Mouse (Mus musculus): ENCODE data around the gene Scn4a. TPM values are rescaled to one million over a fixed set of nuclear protein-coding genes. Genes with fewer than 3 reads are reported as not detected.
A peak's percentile ranks its signal among the peaks of the same experiment; 100 is the strongest.
"Not testable (repeated sequence)": the region's sequence is repeated elsewhere in the genome, so short reads cannot be mapped to it uniquely, and the experiment has no call there.

Scn4a gene
- not detected in 2 replicates for polyA plus RNA-seq (2012; ENCODE audit: insufficient read depth, insufficient read length, low replicate concordance, missing spikeins)

DNA sequence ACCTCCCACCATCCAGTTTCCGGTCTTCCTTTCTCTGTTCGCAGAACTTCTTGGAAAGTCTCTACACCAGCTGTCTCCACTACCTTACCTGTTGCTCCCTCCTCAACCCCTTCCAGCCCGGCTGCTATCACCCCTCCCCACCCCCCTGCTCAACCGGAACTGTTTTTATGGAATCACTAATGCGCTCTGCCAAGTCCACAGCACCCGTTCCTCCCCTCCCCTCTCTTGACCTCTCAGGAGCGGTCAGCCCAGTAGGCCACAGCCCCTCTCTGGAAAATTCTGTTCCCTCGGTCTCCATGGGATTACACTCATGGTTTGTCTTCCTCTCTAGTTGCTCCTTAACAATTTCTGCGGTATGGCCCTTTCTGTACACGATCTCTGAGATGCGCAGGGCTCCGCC lies at the start of gene Scn4a:
Scn4a (minus strand) TSS at position 101 of the 400 bp plus-strand sequence.
- no peak within 1 kb of the TSS for H3K27ac ChIP-seq (ENCODE audit: insufficient read depth, low read depth, low read length)
- WGBS = 88% methylated on average over 12 of the region's 12 CpGs
- no peak within 1 kb of the TSS for H3K4me3 ChIP-seq (ENCODE audit: insufficient read depth, low read depth, low read length)
- H3K4me1 ChIP-seq (ENCODE audit: control insufficient read depth, insufficient read depth, low read length) = no peaks in the 10 kb centered on the region
- TF ChIP-seq CTCF (IDR thresholded peaks at IDR 0.05; ENCODE audit: insufficient read depth, low read depth, low read length) (no peak), POLR2A (IDR thresholded peaks at IDR 0.05; ENCODE audit: insufficient read depth, low read depth, low read length) (no peak)

GRCm38 (mm10) chr11:106398481-106398880 lies 45.4 kb upstream of the Scn4a start:
- WGBS = 91% methylated on average over 8 of the region's 8 CpGs
- TF ChIP-seq POLR2A (IDR thresholded peaks at IDR 0.05; ENCODE audit: insufficient read depth, low read depth, low read length) = no peak
- TF ChIP-seq CTCF (IDR thresholded peaks at IDR 0.05; ENCODE audit: insufficient read depth, low read depth, low read length) = no peak
- no peak overlapping the region for H3K4me3 ChIP-seq (ENCODE audit: insufficient read depth, low read depth, low read length)
- H3K4me1 ChIP-seq (ENCODE audit: control insufficient read depth, insufficient read depth, low read length) = no peaks in the 10 kb centered on the region
- no peak overlapping the region for H3K27ac ChIP-seq (ENCODE audit: insufficient read depth, low read depth, low read length)

DNA sequence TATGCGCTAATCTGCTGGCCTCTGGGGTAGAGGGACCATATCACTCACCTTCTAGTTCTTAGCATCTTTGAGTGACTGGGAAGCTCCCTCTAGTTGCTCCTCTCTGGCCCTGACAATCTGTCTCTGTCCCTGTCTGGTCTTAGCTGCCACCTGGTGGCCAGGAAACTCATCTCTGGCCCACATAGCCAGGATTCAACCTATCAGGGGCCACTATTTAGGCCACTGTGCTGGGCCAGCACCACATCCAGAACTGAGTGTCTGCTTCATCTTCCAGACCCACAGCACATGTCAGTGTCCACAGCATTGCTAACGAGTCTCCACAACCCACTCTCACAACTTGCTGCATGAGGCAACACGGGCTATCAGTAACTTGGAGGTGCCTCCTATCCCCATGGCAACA lies 44.6 kb upstream of the Scn4a start:
- no peaks in the 10 kb centered on the region for H3K4me1 ChIP-seq (ENCODE audit: control insufficient read depth, insufficient read depth, low read length)
- H3K4me3 ChIP-seq (ENCODE audit: insufficient read depth, low read depth, low read length) = no peak overlapping the region
- TF ChIP-seq CTCF (IDR thresholded peaks at IDR 0.05; ENCODE audit: insufficient read depth, low read depth, low read length) (0 out of 2 replicates have a peak, but pooled peaks have one; percentile 19), POLR2A (IDR thresholded peaks at IDR 0.05; ENCODE audit: insufficient read depth, low read depth, low read length) (no peak)
- H3K27ac ChIP-seq (ENCODE audit: insufficient read depth, low read depth, low read length) = no peak overlapping the region
- WGBS = 92% methylated on average over 3 of the region's 3 CpGs

DNA sequence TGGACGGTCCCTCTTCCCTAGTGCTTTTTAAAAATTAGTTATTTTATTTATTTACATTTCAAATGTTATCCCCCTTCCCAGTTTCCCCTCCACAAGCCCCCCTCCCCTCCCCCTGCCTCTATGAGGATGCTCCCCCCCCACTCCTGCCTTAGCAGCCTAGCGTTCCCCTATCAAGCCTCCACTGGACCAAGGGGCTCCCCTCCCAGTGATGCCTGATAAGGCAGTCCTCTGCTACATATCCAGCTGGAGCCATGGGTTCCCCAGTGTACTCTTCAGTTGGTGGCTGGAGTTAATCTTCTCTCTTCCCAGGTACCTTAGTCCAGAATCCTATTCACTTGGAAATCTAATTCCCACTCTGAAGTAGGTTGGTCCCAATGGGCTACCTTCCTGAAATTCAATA lies 41.0 kb upstream of the Scn4a start:
- H3K27ac ChIP-seq (ENCODE audit: insufficient read depth, low read depth, low read length); H3K4me1 ChIP-seq (ENCODE audit: control insufficient read depth, insufficient read depth, low read length); H3K4me3 ChIP-seq (ENCODE audit: insufficient read depth, low read depth, low read length): not testable (repeated sequence)
- WGBS = 94% methylated on average over 2 of the region's 2 CpGs

- no peak overlapping the region for H3K27ac ChIP-seq (ENCODE audit: insufficient read depth, low read depth, low read length)
- H3K4me3 ChIP-seq (ENCODE audit: insufficient read depth, low read depth, low read length) = no peak overlapping the region
- TF ChIP-seq CTCF (IDR thresholded peaks at IDR 0.05; ENCODE audit: insufficient read depth, low read depth, low read length) = no peak
- WGBS = 68% methylated on average over 4 of the region's 4 CpGs
- no peaks in the 10 kb centered on the region for H3K4me1 ChIP-seq (ENCODE audit: control insufficient read depth, insufficient read depth, low read length)
These were observed 40.2 kb upstream of the Scn4a start for GRCm38 (mm10) chr11:106393331-106393616.

- 66% methylated on average over 7 of the region's 7 CpGs for WGBS
- TF ChIP-seq POLR2A (IDR thresholded peaks at IDR 0.05; ENCODE audit: insufficient read depth, low read depth, low read length) (no peak), CTCF (IDR thresholded peaks at IDR 0.05; ENCODE audit: insufficient read depth, low read depth, low read length) (no peak)
- no peak overlapping the region for H3K4me3 ChIP-seq (ENCODE audit: insufficient read depth, low read depth, low read length)
- no peaks in the 10 kb centered on the region for H3K4me1 ChIP-seq (ENCODE audit: control insufficient read depth, insufficient read depth, low read length)
- no peak overlapping the region for H3K27ac ChIP-seq (ENCODE audit: insufficient read depth, low read depth, low read length)
These were observed 39.7 kb upstream of the Scn4a start for GRCm38 (mm10) chr11:106392597-106393330.

- Histone ChIP-seq H3K27ac (ENCODE audit: insufficient read depth, low read depth, low read length) (no peak overlapping the region), H3K4me1 (ENCODE audit: control insufficient read depth, insufficient read depth, low read length) (no peaks in the 10 kb centered on the region), H3K4me3 (ENCODE audit: insufficient read depth, low read depth, low read length) (no peak overlapping the region)
- no peak for TF ChIP-seq POLR2A (IDR thresholded peaks at IDR 0.05; ENCODE audit: insufficient read depth, low read depth, low read length)
- TF ChIP-seq CTCF (IDR thresholded peaks at IDR 0.05; ENCODE audit: insufficient read depth, low read depth, low read length) = peak; percentile 55
- 27% methylated on average over 6 of the region's 6 CpGs for WGBS
These were observed 38.6 kb upstream of the Scn4a start for GRCm38 (mm10) chr11:106391546-106392188.

DNA sequence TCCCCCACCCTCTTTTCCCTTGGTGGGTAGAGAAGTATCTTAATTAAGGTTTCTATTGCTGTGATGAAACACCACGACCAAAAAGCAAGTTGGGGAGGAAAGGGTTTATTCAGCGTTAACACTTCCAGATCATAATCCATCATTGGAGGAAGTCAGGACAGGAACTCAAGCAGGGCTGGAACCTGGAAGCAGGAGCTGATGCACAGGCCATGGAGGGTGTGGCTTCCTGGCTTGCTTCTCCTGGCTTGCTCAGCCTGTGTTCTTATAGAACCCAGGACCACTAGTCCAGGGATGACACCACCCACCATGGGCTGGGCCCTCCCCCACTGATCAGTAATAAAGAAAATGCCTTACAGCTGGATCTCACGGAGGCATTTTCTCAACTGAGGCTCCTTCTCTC lies 37.7 kb upstream of the Scn4a start:
- H3K4me1 ChIP-seq (ENCODE audit: control insufficient read depth, insufficient read depth, low read length) = no peaks in the 10 kb centered on the region
- 54% methylated on average over 3 of the region's 3 CpGs for WGBS
- H3K4me3 ChIP-seq (ENCODE audit: insufficient read depth, low read depth, low read length) = no peak overlapping the region
- H3K27ac ChIP-seq (ENCODE audit: insufficient read depth, low read depth, low read length) = no peak overlapping the region
- TF ChIP-seq POLR2A (IDR thresholded peaks at IDR 0.05; ENCODE audit: insufficient read depth, low read depth, low read length) = no peak
- no peak for TF ChIP-seq CTCF (IDR thresholded peaks at IDR 0.05; ENCODE audit: insufficient read depth, low read depth, low read length)

GRCm38 (mm10) chr11:106389611-106390010 lies 36.5 kb upstream of the Scn4a start:
- Histone ChIP-seq H3K27ac (ENCODE audit: insufficient read depth, low read depth, low read length) (no peak overlapping the region), H3K4me3 (ENCODE audit: insufficient read depth, low read depth, low read length) (no peak overlapping the region), H3K4me1 (ENCODE audit: control insufficient read depth, insufficient read depth, low read length) (no peaks in the 10 kb centered on the region)
- TF ChIP-seq CTCF (IDR thresholded peaks at IDR 0.05; ENCODE audit: insufficient read depth, low read depth, low read length) (no peak), POLR2A (IDR thresholded peaks at IDR 0.05; ENCODE audit: insufficient read depth, low read depth, low read length) (no peak)
- whole genome bisulfite sequencing = 29% methylated on average over 3 of the region's 3 CpGs

All from olfactory bulb, adult 2 months (tissue).